Mouse (Mus musculus): ENCODE measurements around the gene Gss. TPM values are rescaled to one million over a fixed set of nuclear protein-coding genes. Genes with fewer than 3 reads are reported as not detected.

Gene Gss
- 10 to 100 TPM; 11.6 to 15.2 TPM for total RNA-seq (2021)
- long read RNA-seq, transcript Gss-201 (13 exons, 1,963 nt): major isoform, 12 of 18 reads
- long read RNA-seq, partial matches to known transcripts: 1 of 18 reads
- long read RNA-seq, other reads (novel, unspliced or antisense): 4 of 18 reads

DNA sequence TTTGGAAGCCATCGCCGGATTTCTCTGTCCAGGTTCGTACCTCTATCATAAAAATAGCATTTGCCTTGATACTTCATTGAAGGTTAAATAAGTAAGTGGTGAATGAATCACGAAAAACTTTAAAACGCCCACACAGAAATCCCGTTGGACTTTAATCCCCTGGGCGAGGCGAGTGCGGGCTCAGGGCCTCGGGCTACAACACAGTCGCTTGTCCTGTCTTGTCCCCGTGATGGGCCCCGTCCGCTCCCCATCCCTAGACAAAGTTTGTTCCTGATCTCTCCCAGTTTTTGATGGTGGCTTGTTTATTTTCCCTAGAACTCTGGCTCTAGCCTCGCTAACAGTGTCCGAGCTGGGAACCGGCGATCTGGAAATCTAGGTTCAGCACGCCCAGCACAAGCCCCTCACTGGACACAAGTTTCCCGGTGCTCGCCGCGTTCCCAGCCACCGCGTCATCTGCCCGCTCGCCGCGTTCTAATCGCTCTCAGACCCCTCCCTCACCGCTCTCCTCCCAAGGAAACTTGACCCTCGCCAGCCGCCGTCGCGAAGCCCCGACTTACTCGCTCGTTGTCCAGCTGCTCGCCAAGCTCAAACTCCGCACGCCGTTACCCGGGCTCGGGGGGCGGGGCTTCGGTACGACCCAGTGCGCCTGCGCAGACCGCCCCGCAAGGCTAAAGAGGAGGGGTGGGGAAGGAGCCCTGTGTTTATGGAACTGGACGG lies at the start of gene Gss:
Gss (minus strand) TSS at position 674 of the 717 bp plus-strand sequence.
- DNase-seq (ENCODE audit: low spot score in 2 of 2): peak; percentile 99 to 100

- DNase-seq (ENCODE audit: low spot score in 2 of 2): no peak
These were observed 49.2 kb upstream of the Gss start for GRCm38 (mm10) chr2:155641540-155642472.

DNA sequence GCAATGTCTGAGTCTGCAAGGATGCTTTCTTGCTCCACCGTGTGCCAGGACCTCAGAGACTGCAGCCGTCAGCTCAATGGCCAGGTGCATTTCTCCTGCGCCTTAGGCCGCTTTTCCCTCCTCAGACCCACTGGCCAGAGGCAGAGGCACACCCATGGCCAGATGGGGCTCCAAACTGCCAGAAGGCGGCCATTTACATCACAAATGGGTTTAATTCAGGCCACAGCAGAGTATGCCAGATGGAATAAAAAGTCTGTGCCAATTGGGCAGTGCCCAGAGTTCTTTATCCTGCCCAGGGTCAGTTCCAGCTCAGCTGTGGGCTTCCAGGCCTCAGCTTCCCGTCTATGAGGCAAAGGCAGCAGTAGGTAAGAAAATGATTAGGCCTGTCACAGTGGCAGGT lies 48.0 kb upstream of the Gss start:
- DNase-seq (ENCODE audit: low spot score in 2 of 2): peak; percentile 63 to 66

GRCm38 (mm10) chr2:155637411-155637810 lies 44.8 kb upstream of the Gss start:
- DNase-seq (ENCODE audit: low spot score in 2 of 2): no peak

GRCm38 (mm10) chr2:155636881-155637280 lies 44.3 kb upstream of the Gss start:
- no peak for DNase-seq (ENCODE audit: low spot score in 2 of 2)

DNA sequence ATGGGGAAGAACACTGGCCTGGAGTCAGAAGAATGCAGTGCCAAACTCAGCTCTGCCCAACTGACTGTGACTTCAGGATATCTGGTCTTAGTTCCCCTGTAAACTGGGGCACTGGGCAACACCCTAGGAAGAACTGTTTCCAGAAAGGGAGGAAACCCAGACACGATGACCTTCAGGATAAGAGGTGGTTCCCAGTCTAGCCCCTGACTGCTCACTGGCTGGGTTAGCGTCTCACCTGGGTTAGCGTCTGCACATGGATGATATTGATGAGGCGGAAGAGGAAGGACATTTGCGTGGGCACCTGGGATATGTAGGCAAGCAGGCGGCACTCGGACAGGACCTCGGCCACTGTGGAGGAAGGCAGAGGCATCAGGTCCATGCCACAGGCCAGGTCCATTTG lies 43.4 kb upstream of the Gss start:
- DNase-seq (ENCODE audit: low spot score in 2 of 2): no peak

DNA sequence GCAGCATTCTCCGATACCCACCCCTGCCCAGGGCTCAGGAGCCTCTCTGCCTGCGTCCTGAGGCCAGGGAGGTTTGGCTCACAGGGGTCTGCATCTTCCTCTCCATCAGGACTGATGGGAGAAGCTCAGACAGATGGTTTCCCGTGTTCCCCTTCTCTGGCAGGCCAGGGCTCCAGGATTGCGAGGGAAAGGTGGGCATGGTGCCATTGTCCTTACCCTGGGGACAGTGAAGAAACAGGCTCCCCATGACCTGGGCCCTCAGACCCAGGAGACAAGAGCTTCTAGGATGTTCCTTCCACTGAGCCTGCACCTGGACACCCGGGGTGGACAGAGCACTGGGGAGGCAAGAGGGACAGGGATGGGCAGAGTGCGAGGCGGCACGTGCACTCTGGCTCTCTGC lies 42.0 kb upstream of the Gss start:
- DNase-seq (ENCODE audit: low spot score in 2 of 2): no peak

DNA sequence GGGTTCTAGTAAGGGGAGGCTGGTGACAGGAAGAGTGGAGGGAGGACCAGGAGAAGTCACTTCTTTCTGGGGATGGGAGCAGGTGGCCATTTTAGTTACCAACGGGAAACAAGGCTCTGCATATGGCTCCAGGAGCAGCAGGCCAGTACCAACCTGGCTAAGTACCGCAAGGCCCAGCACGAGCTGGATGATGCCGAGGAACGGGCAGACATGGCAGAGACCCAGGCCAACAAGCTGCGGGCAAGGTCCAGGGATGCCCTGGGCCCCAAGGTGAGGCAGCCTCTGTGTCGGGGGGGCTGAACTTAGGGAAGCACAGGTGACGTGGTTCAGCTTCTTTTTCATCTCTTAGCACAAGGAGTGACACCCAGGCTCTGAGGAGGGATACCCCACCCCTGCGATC lies 41.1 kb upstream of the Gss start:
- no peak for DNase-seq (ENCODE audit: low spot score in 2 of 2)

DNA sequence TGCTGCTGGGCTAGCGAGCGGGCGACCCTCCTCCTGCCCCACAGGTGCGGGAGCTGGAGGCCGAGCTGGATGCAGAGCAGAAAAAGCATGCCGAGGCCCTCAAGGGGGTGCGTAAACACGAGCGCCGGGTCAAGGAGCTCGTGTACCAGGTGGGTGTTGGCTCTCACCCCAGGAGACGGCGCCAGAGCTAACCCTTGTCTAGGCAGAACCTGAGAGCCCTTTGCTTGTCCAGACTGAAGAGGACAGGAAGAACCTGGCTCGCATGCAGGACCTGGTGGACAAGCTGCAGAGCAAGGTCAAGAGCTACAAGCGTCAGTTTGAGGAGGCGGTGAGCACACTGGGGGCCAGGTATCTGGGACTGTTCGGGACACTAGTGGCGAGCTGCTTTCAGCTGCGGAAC lies 40.5 kb upstream of the Gss start:
- DNase-seq (ENCODE audit: low spot score in 2 of 2): no peak

DNA sequence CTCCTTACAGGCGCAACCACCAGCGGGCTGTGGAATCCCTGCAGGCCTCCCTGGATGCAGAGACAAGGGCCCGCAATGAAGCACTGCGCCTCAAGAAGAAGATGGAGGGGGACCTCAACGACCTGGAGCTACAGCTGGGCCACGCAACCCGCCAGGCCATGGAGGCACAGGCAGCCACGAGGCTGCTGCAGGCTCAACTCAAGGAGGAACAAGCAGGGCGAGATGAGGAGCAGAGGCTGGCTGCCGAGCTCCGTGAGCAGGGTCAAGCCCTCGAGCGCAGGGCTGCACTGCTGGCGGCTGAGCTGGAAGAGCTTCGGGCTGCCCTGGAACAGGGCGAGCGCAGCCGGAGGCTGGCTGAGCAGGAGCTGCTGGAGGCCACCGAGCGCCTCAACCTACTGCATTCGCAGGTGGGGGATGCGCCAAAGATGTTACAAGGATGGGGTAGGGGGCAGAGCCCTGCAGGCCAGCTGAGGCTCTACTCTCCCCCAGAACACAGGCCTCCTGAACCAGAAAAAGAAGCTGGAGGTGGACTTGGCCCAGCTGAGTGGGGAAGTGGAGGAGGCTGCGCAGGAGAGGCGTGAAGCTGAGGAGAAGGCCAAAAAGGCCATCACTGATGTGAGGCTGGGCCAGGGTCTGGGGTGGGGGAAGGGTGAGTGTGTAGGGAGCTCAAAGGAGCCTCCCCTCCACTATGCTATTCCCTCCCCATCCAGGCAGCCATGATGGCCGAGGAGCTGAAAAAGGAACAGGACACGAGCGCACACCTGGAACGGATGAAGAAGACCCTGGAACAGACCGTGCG lies 39.7 kb upstream of the Gss start:
- no peak for DNase-seq (ENCODE audit: low spot score in 2 of 2)

GRCm38 (mm10) chr2:155630590-155631416 lies 38.2 kb upstream of the Gss start:
- no peak for DNase-seq (ENCODE audit: low spot score in 2 of 2)

DNA sequence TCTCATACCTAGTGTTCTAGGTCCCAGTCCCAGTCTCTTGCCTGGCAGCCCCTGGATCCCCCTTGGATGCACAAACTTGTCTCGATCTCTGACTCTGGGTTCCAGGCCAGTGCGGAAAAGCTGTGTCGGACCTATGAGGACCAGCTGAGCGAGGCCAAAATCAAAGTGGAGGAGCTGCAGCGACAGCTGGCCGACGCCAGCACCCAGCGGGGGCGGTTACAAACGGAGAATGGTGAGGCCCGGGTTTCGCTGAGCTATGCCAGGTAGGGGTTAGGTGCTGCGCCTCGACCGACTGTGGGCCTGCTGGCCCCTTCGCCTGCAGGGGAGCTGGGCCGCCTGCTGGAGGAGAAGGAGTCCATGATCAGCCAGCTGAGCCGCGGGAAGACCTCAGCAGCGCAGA lies 37.5 kb upstream of the Gss start:
- DNase-seq (ENCODE audit: low spot score in 2 of 2): no peak

DNA sequence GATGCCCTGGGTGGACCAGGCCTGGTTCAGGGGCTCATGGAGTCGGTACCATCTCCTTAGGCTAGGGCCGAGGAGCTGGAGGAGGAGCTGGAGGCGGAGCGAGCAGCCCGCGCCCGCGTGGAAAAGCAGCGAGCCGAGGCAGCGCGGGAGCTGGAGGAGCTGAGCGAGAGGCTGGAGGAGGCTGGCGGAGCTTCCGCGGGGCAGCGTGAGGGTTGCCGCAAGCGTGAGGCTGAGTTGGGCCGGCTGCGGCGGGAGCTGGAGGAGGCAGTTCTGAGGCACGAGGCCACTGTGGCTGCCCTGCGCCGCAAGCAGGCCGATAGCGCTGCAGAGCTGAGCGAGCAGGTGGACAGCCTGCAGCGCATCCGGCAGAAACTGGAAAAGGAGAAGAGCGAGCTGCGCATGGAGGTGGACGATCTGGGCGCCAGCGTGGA lies 36.6 kb upstream of the Gss start:
- DNase-seq (ENCODE audit: low spot score in 2 of 2): peak; percentile 56 to 67

- no peak for DNase-seq (ENCODE audit: low spot score in 2 of 2)
These were observed 35.9 kb upstream of the Gss start for GRCm38 (mm10) chr2:155628519-155628918.

DNA sequence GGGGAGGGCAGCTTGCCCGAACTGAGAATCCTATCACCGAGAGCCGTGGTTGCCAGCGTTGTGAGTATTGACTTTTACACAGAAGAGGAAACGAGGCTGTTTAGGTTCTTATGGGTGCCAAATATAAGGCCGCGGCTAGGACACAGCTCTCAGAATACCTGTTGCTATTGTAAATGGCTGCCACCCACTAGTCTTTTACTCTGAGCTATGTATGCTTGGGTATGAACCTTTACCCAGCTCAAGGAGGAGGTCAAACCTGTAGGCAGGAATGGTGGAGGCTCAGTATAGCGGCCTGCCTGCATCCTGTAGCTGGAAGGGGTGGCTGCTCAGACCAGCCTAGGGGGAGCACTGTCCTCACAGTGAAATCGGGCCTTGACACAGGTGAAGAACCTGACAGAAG lies 35.5 kb upstream of the Gss start:
- DNase-seq (ENCODE audit: low spot score in 2 of 2): no peak

GRCm38 (mm10) chr2:155627030-155627738 lies 34.6 kb upstream of the Gss start:
- peak; percentile 83 to 85 for DNase-seq (ENCODE audit: low spot score in 2 of 2)

DNA sequence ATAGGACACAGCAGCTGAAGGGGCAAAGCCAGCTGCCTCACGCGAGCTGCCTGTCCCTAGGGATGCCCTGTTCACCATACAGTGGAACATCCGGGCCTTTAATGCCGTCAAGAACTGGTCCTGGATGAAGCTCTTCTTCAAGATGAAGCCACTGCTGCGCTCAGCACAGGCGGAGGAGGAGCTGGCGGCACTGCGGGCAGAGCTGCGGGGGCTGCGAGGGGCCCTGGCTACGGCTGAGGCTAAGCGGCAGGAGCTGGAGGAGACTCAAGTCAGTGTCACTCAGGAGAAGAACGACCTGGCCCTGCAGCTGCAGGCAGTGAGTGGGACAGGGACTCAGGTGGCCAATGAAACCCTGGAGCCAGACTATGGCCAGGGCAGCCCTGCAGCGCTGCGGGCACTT lies 33.7 kb upstream of the Gss start:
- DNase-seq (ENCODE audit: low spot score in 2 of 2): no peak

DNA sequence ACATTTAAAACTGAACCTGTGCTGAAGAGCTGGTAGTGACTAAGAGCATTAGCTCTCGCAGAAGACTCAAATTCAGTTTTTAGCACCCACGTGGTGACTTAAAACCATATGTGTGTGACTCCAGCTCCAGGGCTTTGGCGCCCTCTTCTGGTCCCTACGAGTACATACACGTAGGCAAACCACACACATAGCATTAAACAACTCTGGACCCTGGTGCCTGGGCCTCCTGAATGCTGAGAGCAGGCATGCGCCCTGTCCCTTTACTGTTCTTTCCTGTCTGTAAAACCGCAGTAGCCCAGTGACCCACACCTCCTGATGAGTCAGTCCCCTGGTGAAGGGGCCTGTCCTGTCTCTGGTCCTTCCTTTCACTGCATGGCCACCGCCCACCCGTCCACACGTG lies 32.1 kb upstream of the Gss start:
- no peak for DNase-seq (ENCODE audit: low spot score in 2 of 2)

DNA sequence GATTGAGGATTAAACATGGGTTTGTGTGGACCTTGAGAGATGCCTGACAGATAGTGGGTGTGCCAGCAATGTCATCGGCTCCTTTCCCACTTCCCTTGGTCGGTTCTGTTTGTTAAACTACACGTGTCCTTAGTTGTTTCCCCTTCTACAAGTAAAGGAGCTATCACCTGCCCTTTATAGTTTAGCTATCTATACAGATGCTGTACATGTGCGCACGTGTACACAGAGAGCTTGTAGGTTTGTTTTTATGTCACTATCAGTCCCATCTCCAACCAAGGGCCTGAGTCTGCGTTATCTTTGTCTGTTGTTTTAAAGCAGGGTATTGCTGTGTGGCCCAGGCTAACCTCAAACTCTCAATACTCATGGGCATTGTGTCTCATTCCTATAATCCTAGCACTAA lies 31.4 kb upstream of the Gss start:
- no peak for DNase-seq (ENCODE audit: low spot score in 2 of 2)

GRCm38 (mm10) chr2:155622606-155623005 lies 30.0 kb upstream of the Gss start:
- no peak for DNase-seq (ENCODE audit: low spot score in 2 of 2)
